Mouse (Mus musculus): ENCODE results near the gene Agap2. TPM values are rescaled to one million over a fixed set of nuclear protein-coding genes. Genes with fewer than 3 reads are reported as not detected.
A peak's percentile ranks its signal among the peaks of the same experiment; 100 is the strongest.

The Agap2 gene
- 4.0 and 4.9 TPM in 2 replicates for polyA plus RNA-seq (2015; fragmentation: Nextera tagmentation; extraction: Ambion mirVana)

DNA sequence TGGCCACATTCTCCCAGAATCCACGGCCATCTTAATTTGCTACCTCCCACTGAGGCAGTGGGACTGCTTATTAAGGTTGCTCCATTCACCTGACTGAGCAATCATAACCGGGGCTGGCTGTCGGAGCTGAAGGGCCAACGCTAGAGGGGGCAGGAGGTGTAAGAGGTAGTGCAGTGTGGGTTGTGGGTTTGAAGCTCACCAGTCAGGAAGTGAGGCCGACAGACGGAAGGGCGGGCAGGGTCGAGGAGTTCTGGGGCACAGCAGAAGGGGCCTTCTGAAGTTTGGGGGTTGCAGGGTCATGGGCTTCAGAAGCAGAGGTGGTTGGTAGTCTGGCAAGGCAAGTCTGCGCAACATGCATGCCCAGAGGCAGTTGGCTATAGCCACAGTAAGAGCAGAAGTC lies at the start of gene Agap2:
TSS of gene Agap2 (plus strand) at position 205 of the 400 bp plus-strand sequence.
- Histone ChIP-seq H3K4me1 (replicated peaks) (peaks cover 35% of the 10 kb centered on the region), H3K9me3 (no peaks in the 10 kb centered on the region), H3K27me3 (no peaks in the 10 kb centered on the region), H3K4me2 (peak within 1 kb of the TSS; percentile 16; the same call in 1 of the 2 replicates), H3K4me3 (no peak within 1 kb of the TSS), H3K9ac (no peak within 1 kb of the TSS), H3K27ac (replicated peaks) (no peak within 1 kb of the TSS), H3K36me3 (no peaks in the 10 kb centered on the region)
- WGBS, result 75% methylated on average over 9 of the region's 9 CpGs
- no peak for ATAC-seq (ENCODE audit: low FRiP score, low read depth)

DNA sequence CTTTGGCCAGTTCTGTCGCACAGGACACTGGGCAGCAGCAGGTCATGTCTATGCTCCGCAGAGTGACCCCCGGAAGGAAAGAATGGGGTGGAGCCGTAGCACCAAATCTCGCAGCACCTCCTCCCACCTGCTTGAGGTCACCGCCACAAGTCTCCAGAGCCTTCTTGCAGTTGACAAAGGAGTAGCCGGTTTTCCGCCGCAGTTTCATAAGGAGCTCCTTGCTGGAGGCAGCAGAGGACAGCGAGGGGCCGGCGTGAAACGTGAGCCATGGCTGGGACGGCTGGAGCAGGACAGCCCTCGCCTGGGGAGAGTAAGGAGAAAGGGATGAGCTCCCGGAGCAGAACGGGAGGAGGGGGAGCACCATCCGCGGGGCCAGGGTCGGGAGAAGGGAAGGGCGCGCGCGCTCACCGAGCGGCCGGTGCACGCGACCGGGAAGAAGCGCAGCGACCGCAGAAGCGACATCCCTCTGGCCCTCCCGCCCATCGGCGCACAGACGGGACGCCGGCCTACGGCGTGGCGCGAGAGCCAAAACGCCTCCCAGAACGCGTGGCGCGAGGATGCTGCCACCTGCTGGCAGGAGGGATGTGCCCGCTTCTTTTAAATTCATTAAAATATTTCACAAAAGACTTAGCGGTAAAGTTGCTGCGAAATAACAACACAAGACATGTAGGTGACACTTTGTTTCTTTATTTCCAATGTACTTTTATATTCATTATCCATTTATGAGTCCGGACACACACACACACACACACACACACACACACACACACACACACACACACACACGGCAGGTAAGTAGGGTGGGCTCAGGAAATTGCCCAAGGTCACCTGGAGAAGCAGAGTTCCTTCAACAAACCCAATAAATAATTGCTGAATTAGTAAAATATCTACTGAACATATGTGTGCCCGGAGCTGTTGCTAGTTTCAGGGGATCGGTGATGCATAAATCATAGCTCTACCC lies 44.5 kb upstream of the Agap2 start, which contains the start of gene Tsfm:
TSS of gene Tsfm (minus strand) at position 505 of the 961 bp plus-strand sequence.
- 6% methylated on average over 56 of the region's 56 CpGs for WGBS
- Histone ChIP-seq H3K4me1 (replicated peaks) (peaks cover 10% of the 10 kb centered on the region), H3K9me3 (no peaks in the 10 kb centered on the region), H3K27ac (replicated peaks) (peak within 1 kb of the TSS; percentile 84), H3K27me3 (no peaks in the 10 kb centered on the region), H3K9ac (peak within 1 kb of the TSS; percentile 91), H3K36me3 (peaks cover 31% of the 10 kb centered on the region), H3K4me3 (peak within 1 kb of the TSS; percentile 89), H3K4me2 (peak within 1 kb of the TSS; percentile 74)
- peak; percentile 88 for ATAC-seq (ENCODE audit: low FRiP score, low read depth)

- peaks cover 10% of the 10 kb centered on the region for H3K4me1 ChIP-seq (replicated peaks)
- H3K4me3 ChIP-seq, result no peak overlapping the region
- no peaks in the 10 kb centered on the region for H3K9me3 ChIP-seq
- WGBS, result 81% methylated on average over 8 of the region's 8 CpGs
- H3K4me2 ChIP-seq, result no peak overlapping the region
- H3K27me3 ChIP-seq, result no peaks in the 10 kb centered on the region
- ATAC-seq (ENCODE audit: low FRiP score, low read depth), result no peak
- H3K36me3 ChIP-seq, result peaks cover 7% of the 10 kb centered on the region
- H3K9ac ChIP-seq, result no peak overlapping the region
- H3K27ac ChIP-seq (replicated peaks), result no peak overlapping the region
These were observed 41.8 kb upstream of the Agap2 start for GRCm38 (mm10) chr10:127033301-127033741.

DNA sequence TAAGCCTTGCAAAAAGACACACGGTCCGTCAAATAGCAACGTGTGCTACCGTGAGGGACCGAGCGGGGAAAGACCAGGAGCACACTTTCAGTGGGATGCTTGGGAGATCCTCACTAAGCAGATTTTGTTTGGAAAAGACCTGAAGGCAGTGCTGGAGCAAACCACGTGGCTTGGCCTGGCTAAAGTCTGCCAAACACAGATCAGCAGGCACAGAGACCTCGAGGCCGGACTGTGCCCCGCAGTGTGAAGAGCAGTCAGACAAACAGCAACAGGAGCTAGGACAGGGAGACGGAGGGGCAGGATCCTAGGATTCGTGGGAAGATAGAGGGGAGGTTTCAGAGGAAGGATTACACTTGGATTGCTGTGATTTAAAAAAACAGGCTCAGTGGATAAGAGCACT lies 38.8 kb upstream of the Agap2 start:
- Histone ChIP-seq H3K36me3 (no peaks in the 10 kb centered on the region), H3K27ac (replicated peaks) (no peak overlapping the region), H3K9me3 (no peaks in the 10 kb centered on the region), H3K4me1 (replicated peaks) (peaks cover 6% of the 10 kb centered on the region; the same call in 1 of the 2 replicates), H3K27me3 (peaks cover 4% of the 10 kb centered on the region), H3K4me3 (no peak overlapping the region), H3K4me2 (no peak overlapping the region), H3K9ac (no peak overlapping the region)
- 85% methylated on average over 12 of the region's 12 CpGs for WGBS
- ATAC-seq (ENCODE audit: low FRiP score, low read depth), result no peak

- Histone ChIP-seq H3K4me3 (no peak overlapping the region), H3K27ac (replicated peaks) (no peak overlapping the region), H3K27me3 (peaks cover 4% of the 10 kb centered on the region), H3K9ac (no peak overlapping the region), H3K9me3 (no peaks in the 10 kb centered on the region), H3K36me3 (no peaks in the 10 kb centered on the region), H3K4me2 (no peak overlapping the region), H3K4me1 (replicated peaks) (peaks cover 11% of the 10 kb centered on the region)
- WGBS, result 63% methylated on average over 12 of the region's 12 CpGs
- no peak for ATAC-seq (ENCODE audit: low FRiP score, low read depth)
These were observed 37.4 kb upstream of the Agap2 start for GRCm38 (mm10) chr10:127037641-127038040.

DNA sequence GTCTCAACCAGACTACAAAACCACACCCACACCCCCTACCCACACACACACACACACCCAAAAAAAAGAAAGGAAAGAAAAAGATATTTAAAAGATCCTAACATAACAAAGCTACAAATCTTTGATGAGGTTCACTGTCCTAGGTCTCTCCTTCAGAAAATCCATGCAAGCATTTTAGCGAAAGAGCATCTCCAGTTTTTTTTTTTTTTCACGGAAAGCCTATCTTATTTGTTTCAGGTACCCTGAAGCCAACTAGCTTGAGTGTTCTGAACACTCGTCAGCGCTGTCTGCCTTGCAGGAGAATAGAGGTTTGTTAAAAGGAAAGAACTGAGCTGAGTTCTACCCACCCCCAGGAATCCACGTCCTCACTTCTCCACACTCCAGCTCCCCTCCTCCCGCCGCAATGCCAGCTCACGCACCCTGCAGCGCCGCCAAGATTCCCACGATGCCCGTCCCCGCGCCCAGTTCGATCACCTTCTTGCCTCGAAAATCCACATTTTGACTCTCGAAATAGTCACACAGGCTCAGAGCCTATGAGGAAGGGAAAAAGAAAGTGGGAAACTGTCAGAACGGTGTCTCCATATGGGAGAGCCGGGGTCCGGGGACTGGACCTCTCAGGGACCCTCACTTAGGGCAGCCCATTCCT lies 34.4 kb upstream of the Agap2 start:
- peak overlapping the region; percentile 69 for H3K4me3 ChIP-seq
- H3K27me3 ChIP-seq, result peaks cover 4% of the 10 kb centered on the region
- no peaks in the 10 kb centered on the region for H3K36me3 ChIP-seq
- H3K4me2 ChIP-seq, result peak overlapping the region; percentile 93
- H3K27ac ChIP-seq (replicated peaks), result peak overlapping the region; percentile 47; the same call in 1 of the 2 replicates
- 1% methylated on average over 20 of the region's 20 CpGs for WGBS
- peak; percentile 3; the same call in 1 of the 2 replicates for ATAC-seq (ENCODE audit: low FRiP score, low read depth)
- peak overlapping the region; percentile 69 for H3K9ac ChIP-seq
- H3K4me1 ChIP-seq (replicated peaks), result peaks cover 14% of the 10 kb centered on the region
- H3K9me3 ChIP-seq, result no peaks in the 10 kb centered on the region

GRCm38 (mm10) chr10:127041274-127041766 lies 33.8 kb upstream of the Agap2 start, which contains the start of the genes Mettl1 and Eef1akmt3:
Mettl1 (plus strand) TSS chr10:127041414.
Eef1akmt3 (minus strand) TSS chr10:127041513.
- H3K27me3 ChIP-seq, result peaks cover 4% of the 10 kb centered on the region
- peak within 1 kb of the TSS; percentile 47 for H3K27ac ChIP-seq (replicated peaks)

DNA sequence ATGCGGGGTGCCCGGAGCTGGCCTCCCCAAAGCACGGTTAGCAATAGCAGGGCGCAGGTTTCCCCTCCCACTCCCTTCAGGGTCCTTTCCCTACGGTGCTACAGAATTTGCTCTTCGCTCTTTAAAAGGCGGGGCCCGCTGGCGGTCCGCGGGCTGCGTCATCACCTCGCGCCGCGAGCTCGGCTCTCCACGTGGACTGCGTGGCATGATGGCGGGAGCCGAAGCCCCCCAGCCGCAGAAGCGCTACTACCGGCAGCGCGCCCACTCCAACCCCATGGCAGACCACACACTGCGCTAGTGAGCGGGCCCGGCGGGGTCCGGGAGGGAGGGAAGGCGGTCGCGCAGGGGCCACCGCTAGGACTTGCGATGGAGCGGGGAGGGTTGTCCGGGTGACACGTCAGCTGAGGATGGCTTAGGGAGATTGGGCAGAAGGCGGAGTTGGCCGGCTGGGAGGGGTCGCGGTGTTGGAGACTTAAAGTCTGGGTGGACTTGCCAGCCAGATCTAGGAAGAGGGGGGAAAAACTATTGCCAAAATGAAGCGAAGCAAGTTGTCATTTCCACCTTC lies 33.2 kb upstream of the Agap2 start:
- H3K27ac ChIP-seq (replicated peaks), result peak overlapping the region; percentile 47
- WGBS, result under 1% methylated on average over 44 of the region's 44 CpGs
- no peaks in the 10 kb centered on the region for H3K36me3 ChIP-seq
- peak overlapping the region; percentile 93 for H3K4me2 ChIP-seq
- H3K27me3 ChIP-seq, result peaks cover 4% of the 10 kb centered on the region
- H3K9ac ChIP-seq, result peak overlapping the region; percentile 69
- peak; percentile 87 for ATAC-seq (ENCODE audit: low FRiP score, low read depth)
- no peaks in the 10 kb centered on the region for H3K9me3 ChIP-seq
- peaks cover 14% of the 10 kb centered on the region for H3K4me1 ChIP-seq (replicated peaks)
- peak overlapping the region; percentile 69 for H3K4me3 ChIP-seq

More at GRCm38 (mm10) chr10:127041274-127041766, 33.8 kb upstream of the Agap2 start, which contains the start of the genes Mettl1 and Eef1akmt3:
- Histone ChIP-seq H3K4me1 (replicated peaks) (peaks cover 14% of the 10 kb centered on the region), H3K9ac (peak within 1 kb of the TSS; percentile 69), H3K4me2 (peak within 1 kb of the TSS; percentile 93), H3K4me3 (peak within 1 kb of the TSS; percentile 69), H3K9me3 (no peaks in the 10 kb centered on the region), H3K36me3 (no peaks in the 10 kb centered on the region)
- ATAC-seq (ENCODE audit: low FRiP score, low read depth), result peak; percentile 73
- under 1% methylated on average over 28 of the region's 28 CpGs for WGBS

DNA sequence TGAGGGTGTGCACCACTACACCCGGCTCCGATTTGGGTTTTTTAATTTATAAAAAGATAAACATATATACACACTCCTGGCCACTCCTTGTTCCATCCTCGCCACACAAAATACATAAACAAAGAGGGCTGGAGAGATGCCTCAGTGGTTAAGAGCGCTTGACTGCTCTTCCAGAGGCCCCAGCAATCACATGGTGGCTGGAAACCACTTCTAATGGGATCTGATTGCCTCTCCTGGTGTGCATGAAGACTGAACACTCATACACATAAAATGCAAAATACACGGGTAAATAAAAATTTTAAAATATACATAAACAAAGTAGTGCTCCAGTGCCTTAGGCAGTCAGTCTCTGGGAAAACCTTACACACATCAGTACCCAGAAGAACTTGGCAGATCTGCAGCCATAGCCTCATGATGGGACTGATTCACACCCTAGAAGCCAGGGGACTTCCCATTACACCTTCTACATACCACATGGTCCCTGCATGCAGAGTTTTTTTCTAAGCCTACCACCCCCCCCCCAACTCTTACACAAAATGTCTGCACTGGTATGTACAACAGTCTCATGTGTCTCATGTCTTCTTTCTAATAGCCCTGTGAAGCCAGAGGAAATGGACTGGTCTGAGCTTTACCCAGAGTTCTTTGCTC lies 32.5 kb upstream of the Agap2 start:
- H3K4me1 ChIP-seq (replicated peaks), result peaks cover 14% of the 10 kb centered on the region
- H3K27ac ChIP-seq (replicated peaks), result no peak overlapping the region
- 0 out of 2 replicates have a peak, but pooled peaks have one; percentile 7 for ATAC-seq (ENCODE audit: low FRiP score, low read depth)
- 21% methylated on average over 5 of the region's 5 CpGs for WGBS
- H3K36me3 ChIP-seq, result no peaks in the 10 kb centered on the region
- H3K4me2 ChIP-seq, result peak overlapping the region; percentile 93
- H3K9me3 ChIP-seq, result no peaks in the 10 kb centered on the region
- peak overlapping the region; percentile 69; the same call in 1 of the 2 replicates for H3K9ac ChIP-seq
- H3K27me3 ChIP-seq, result peaks cover 9% of the 10 kb centered on the region
- peak overlapping the region; percentile 69 for H3K4me3 ChIP-seq

- Histone ChIP-seq H3K9ac (no peak overlapping the region), H3K36me3 (no peaks in the 10 kb centered on the region), H3K27me3 (peaks cover 15% of the 10 kb centered on the region), H3K4me3 (no peak overlapping the region), H3K27ac (replicated peaks) (no peak overlapping the region), H3K4me1 (replicated peaks) (peaks cover 14% of the 10 kb centered on the region), H3K4me2 (no peak overlapping the region), H3K9me3 (no peaks in the 10 kb centered on the region)
- 78% methylated on average over 6 of the region's 6 CpGs for WGBS
- no peak for ATAC-seq (ENCODE audit: low FRiP score, low read depth)
These were observed 31.9 kb upstream of the Agap2 start for GRCm38 (mm10) chr10:127043187-127043586.

DNA sequence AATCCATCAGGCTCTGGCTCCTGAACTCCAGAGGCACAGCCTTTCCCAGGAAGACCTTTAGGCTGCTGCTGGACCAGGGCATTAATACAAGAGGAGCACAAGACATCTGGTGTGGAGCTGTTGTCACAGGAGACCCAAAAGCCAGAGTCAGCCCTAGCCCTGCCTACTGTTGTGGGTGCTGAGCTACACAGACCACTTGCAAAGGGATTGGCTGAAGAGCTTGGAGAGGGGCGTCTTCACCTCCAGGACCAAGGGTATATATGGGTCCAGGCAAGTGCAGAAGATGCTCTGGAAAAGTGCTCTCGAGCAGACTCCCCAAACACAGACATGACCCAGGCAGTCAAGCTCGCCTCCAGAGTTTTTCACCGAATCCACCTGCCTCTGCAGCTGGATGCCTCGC lies 27.1 kb upstream of the Agap2 start, which contains the start of gene Cyp27b1:
TSS of gene Cyp27b1 (plus strand) at position 297 of the 400 bp plus-strand sequence.
- WGBS, result 27% methylated on average over 5 of the region's 5 CpGs
- Histone ChIP-seq H3K4me2 (no peak within 1 kb of the TSS), H3K36me3 (0 out of 2 replicates have a peak, but pooled peaks cover 1% of the 10 kb centered on the region), H3K4me3 (0 out of 2 replicates have a peak within 1 kb of the TSS, but pooled peaks have one; percentile 2), H3K9ac (no peak within 1 kb of the TSS; the same call in 1 of the 2 replicates), H3K4me1 (replicated peaks) (peaks cover 12% of the 10 kb centered on the region), H3K27me3 (peaks cover 44% of the 10 kb centered on the region), H3K9me3 (no peaks in the 10 kb centered on the region), H3K27ac (replicated peaks) (no peak within 1 kb of the TSS)
- ATAC-seq (ENCODE audit: low FRiP score, low read depth), result no peak
